Mouse (Mus musculus): Measurements from ENCODE around the gene Anapc7. TPM values are rescaled to one million over a fixed set of nuclear protein-coding genes. Genes with fewer than 3 reads are reported as not detected.

The Anapc7 gene
- polyA plus RNA-seq, 1 experiment from 2014 or later: 39.4 TPM

DNA sequence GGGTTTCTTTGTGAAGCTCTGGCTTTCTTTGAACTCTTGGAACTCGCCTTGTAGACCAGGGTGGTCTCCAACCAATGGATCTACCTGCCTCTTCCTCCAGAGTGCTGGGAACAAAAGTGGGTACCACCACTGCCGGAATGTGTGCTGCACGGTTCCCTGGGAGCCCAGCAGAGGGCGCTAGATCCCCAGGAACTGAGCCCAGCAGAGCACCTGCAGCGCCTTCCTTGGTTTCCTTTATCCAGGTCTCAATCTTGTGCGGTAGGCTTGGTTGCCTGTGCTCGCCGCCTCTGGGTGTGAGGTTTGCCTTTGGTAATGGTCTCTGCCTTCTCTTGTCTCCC is 20.2 kb upstream of the Anapc7 start:
- H3K9ac ChIP-seq (ENCODE audit: low read length): no peak overlapping the region
- H3K9me3 ChIP-seq (replicated peaks; ENCODE audit: control insufficient read depth, low read length): no peaks in the 10 kb centered on the region
- H3K4me3 ChIP-seq (ENCODE audit: low read length): no peak overlapping the region
- H3K36me3 ChIP-seq (ENCODE audit: control insufficient read depth, insufficient read depth): peaks cover 41% of the 10 kb centered on the region
- WGBS: 30% methylated on average over 8 of the region's 8 CpGs
- H3K4me1 ChIP-seq (ENCODE audit: control insufficient read depth, insufficient read depth, low read length): peaks cover 35% of the 10 kb centered on the region
- H3K27ac ChIP-seq (ENCODE audit: low read length): no peak overlapping the region
- H3K4me2 ChIP-seq (ENCODE audit: low read depth, low read length): no peak overlapping the region
- ATAC-seq (replicated peaks; ENCODE audit: extremely low read depth, insufficient read depth, low FRiP score): no peak
- no peaks in the 10 kb centered on the region for H3K27me3 ChIP-seq (ENCODE audit: control insufficient read depth, insufficient read depth, low read length)

- Histone ChIP-seq H3K27me3 (ENCODE audit: control insufficient read depth, insufficient read depth, low read length) (no peaks in the 10 kb centered on the region), H3K4me1 (ENCODE audit: control insufficient read depth, insufficient read depth, low read length) (peaks cover 35% of the 10 kb centered on the region), H3K9me3 (replicated peaks; ENCODE audit: control insufficient read depth, low read length) (no peaks in the 10 kb centered on the region), H3K4me2 (ENCODE audit: low read depth, low read length) (no peak overlapping the region), H3K9ac (ENCODE audit: low read length) (peak overlapping the region; percentile 40; the same call in 1 of the 2 replicates), H3K27ac (ENCODE audit: low read length) (peak overlapping the region; percentile 77), H3K4me3 (ENCODE audit: low read length) (no peak overlapping the region), H3K36me3 (ENCODE audit: control insufficient read depth, insufficient read depth) (peaks cover 46% of the 10 kb centered on the region)
- 86% methylated on average over 13 of the region's 13 CpGs for WGBS
- ATAC-seq (replicated peaks; ENCODE audit: extremely low read depth, insufficient read depth, low FRiP score): no peak
Observed at GRCm38 (mm10) chr5:122402160-122402559, 19.3 kb upstream of the Anapc7 start.

DNA sequence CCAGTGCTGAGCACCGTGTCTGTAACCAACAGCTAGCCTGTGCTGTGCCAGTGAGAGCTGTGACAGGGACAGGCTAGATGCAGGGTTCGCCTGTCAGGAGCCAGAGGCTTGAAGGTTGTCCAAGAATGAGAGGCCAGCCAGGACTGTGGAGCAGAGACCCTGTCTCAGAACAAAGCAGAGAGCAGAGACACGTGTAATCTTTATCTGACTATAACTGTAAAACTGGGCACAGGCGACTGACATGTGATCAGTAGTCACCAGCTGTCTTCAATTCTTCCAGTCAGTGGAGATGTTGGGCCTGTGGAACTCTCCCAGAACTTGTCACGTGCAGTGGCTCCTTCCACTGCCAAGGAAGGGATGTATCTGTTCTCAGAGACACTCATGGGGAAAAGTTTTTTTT is 18.7 kb upstream of the Anapc7 start:
- H3K9me3 ChIP-seq (replicated peaks; ENCODE audit: control insufficient read depth, low read length): no peaks in the 10 kb centered on the region
- no peak overlapping the region for H3K4me2 ChIP-seq (ENCODE audit: low read depth, low read length)
- peaks cover 45% of the 10 kb centered on the region for H3K36me3 ChIP-seq (ENCODE audit: control insufficient read depth, insufficient read depth)
- H3K4me1 ChIP-seq (ENCODE audit: control insufficient read depth, insufficient read depth, low read length): peaks cover 35% of the 10 kb centered on the region
- 45% methylated on average over 5 of the region's 5 CpGs for WGBS
- H3K27me3 ChIP-seq (ENCODE audit: control insufficient read depth, insufficient read depth, low read length): no peaks in the 10 kb centered on the region
- no peak overlapping the region for H3K4me3 ChIP-seq (ENCODE audit: low read length)
- H3K27ac ChIP-seq (ENCODE audit: low read length): peak overlapping the region; percentile 77
- H3K9ac ChIP-seq (ENCODE audit: low read length): peak overlapping the region; percentile 40; the same call in 1 of the 2 replicates
- peak; percentile 85 for ATAC-seq (replicated peaks; ENCODE audit: extremely low read depth, insufficient read depth, low FRiP score)

DNA sequence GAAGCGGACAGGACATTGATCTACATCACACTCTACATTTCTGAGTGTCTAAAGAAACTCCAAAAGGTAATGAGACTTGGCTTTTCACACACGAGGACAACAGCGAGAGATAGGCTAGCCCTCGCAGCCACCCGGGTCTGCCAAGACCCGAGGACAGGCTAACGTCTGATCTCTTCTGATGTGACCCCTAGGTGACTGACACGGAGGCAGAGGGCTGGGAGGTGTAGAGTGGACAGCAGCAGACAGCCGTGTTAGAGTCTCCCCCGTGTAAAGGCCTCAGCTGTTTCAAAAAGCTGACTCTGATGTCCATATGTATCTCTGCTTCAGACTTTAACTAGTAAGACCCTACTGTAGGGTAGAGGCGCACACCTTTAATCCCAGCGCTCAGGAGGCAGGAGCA is 18.1 kb upstream of the Anapc7 start:
- H3K9me3 ChIP-seq (replicated peaks; ENCODE audit: control insufficient read depth, low read length): no peaks in the 10 kb centered on the region
- no peak overlapping the region for H3K4me2 ChIP-seq (ENCODE audit: low read depth, low read length)
- H3K4me3 ChIP-seq (ENCODE audit: low read length): no peak overlapping the region
- ATAC-seq (replicated peaks; ENCODE audit: extremely low read depth, insufficient read depth, low FRiP score): no peak
- no peak overlapping the region for H3K9ac ChIP-seq (ENCODE audit: low read length)
- H3K4me1 ChIP-seq (ENCODE audit: control insufficient read depth, insufficient read depth, low read length): peaks cover 33% of the 10 kb centered on the region
- H3K27me3 ChIP-seq (ENCODE audit: control insufficient read depth, insufficient read depth, low read length): no peaks in the 10 kb centered on the region
- peaks cover 45% of the 10 kb centered on the region for H3K36me3 ChIP-seq (ENCODE audit: control insufficient read depth, insufficient read depth)
- peak overlapping the region; percentile 77 for H3K27ac ChIP-seq (ENCODE audit: low read length)
- 85% methylated on average over 12 of the region's 12 CpGs for WGBS

- Histone ChIP-seq H3K4me3 (ENCODE audit: low read length) (no peak overlapping the region), H3K36me3 (ENCODE audit: control insufficient read depth, insufficient read depth) (peaks cover 54% of the 10 kb centered on the region), H3K4me1 (ENCODE audit: control insufficient read depth, insufficient read depth, low read length) (peaks cover 19% of the 10 kb centered on the region), H3K9me3 (replicated peaks; ENCODE audit: control insufficient read depth, low read length) (no peaks in the 10 kb centered on the region), H3K27ac (ENCODE audit: low read length) (no peak overlapping the region), H3K4me2 (ENCODE audit: low read depth, low read length) (no peak overlapping the region), H3K27me3 (ENCODE audit: control insufficient read depth, insufficient read depth, low read length) (no peaks in the 10 kb centered on the region), H3K9ac (ENCODE audit: low read length) (no peak overlapping the region)
- ATAC-seq (replicated peaks; ENCODE audit: extremely low read depth, insufficient read depth, low FRiP score): no peak
- WGBS: 93% methylated on average over 10 of the region's 10 CpGs
Observed at GRCm38 (mm10) chr5:122405537-122405936, 16.0 kb upstream of the Anapc7 start.

DNA sequence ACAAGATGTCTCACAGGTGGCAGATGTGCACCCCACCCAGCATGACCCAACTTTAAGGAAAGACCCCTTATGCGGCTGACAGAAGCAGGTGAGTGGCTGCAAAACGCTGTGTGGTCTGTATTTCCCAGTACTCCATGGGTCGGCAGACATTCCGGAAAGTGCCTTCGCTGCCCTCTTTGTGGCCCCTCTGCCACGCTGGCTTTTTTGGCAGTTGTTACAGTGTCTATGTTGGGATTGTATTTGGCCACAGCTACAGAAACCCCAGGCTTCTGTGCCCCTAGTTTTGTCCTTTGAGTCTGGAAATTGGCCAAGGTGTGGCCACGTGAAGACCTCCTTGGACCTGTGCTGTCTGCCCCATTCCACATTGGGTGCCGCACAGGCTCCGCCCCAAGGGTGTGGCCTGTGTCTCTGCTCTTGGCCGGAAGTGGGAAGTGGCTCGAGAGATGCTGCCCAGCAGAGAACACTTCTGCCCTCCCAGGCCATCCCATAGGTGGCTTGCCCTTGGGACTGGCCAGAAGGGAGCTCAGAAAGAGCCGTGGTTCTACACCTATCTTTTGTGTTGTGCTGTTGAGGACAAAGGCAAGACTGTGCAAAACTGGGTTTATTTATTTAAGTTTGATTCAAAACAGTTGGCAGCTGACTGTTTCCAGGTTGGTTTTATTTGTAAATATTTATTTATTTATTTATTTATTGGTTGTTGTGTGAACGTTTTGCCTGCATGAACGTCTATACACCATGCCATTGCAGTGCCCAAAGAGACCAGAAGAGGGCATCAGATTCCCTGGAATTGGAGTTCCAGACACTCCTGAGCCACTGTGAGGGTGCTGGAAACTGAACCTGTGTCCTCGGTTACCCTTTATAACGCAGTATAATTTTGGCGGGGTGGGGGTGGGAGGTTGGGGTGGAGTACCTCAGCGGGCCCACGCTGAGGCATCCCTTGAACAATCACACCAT is 11.5 kb upstream of the Anapc7 start:
- H3K4me2 ChIP-seq (ENCODE audit: low read depth, low read length): no peak overlapping the region
- no peak overlapping the region for H3K9ac ChIP-seq (ENCODE audit: low read length)
- 83% methylated on average over 19 of the region's 19 CpGs for WGBS
- no peak overlapping the region for H3K4me3 ChIP-seq (ENCODE audit: low read length)
- ATAC-seq (replicated peaks; ENCODE audit: extremely low read depth, insufficient read depth, low FRiP score): no peak
- no peak overlapping the region for H3K27ac ChIP-seq (ENCODE audit: low read length)
- H3K36me3 ChIP-seq (ENCODE audit: control insufficient read depth, insufficient read depth): peaks cover 34% of the 10 kb centered on the region
- H3K4me1 ChIP-seq (ENCODE audit: control insufficient read depth, insufficient read depth, low read length): no peaks in the 10 kb centered on the region
- H3K9me3 ChIP-seq (replicated peaks; ENCODE audit: control insufficient read depth, low read length): no peaks in the 10 kb centered on the region
- no peaks in the 10 kb centered on the region for H3K27me3 ChIP-seq (ENCODE audit: control insufficient read depth, insufficient read depth, low read length)

GRCm38 (mm10) chr5:122411892-122412291 is 9.6 kb upstream of the Anapc7 start:
- no peaks in the 10 kb centered on the region for H3K27me3 ChIP-seq (ENCODE audit: control insufficient read depth, insufficient read depth, low read length)
- WGBS: 72% methylated on average over 5 of the region's 5 CpGs
- H3K4me3 ChIP-seq (ENCODE audit: low read length): no peak overlapping the region
- no peak overlapping the region for H3K4me2 ChIP-seq (ENCODE audit: low read depth, low read length)
- H3K36me3 ChIP-seq (ENCODE audit: control insufficient read depth, insufficient read depth): peaks cover 15% of the 10 kb centered on the region
- H3K9me3 ChIP-seq (replicated peaks; ENCODE audit: control insufficient read depth, low read length): no peaks in the 10 kb centered on the region
- H3K27ac ChIP-seq (ENCODE audit: low read length): no peak overlapping the region
- no peak for ATAC-seq (replicated peaks; ENCODE audit: extremely low read depth, insufficient read depth, low FRiP score)
- H3K4me1 ChIP-seq (ENCODE audit: control insufficient read depth, insufficient read depth, low read length): no peaks in the 10 kb centered on the region
- no peak overlapping the region for H3K9ac ChIP-seq (ENCODE audit: low read length)

- Histone ChIP-seq H3K36me3 (ENCODE audit: control insufficient read depth, insufficient read depth) (0 out of 2 replicates have a peak, but pooled peaks cover 9% of the 10 kb centered on the region), H3K4me1 (ENCODE audit: control insufficient read depth, insufficient read depth, low read length) (no peaks in the 10 kb centered on the region), H3K4me3 (ENCODE audit: low read length) (no peak overlapping the region), H3K4me2 (ENCODE audit: low read depth, low read length) (no peak overlapping the region), H3K27me3 (ENCODE audit: control insufficient read depth, insufficient read depth, low read length) (no peaks in the 10 kb centered on the region), H3K9ac (ENCODE audit: low read length) (no peak overlapping the region), H3K9me3 (replicated peaks; ENCODE audit: control insufficient read depth, low read length) (no peaks in the 10 kb centered on the region), H3K27ac (ENCODE audit: low read length) (no peak overlapping the region)
- WGBS: 57% methylated on average over 6 of the region's 6 CpGs
- no peak for ATAC-seq (replicated peaks; ENCODE audit: extremely low read depth, insufficient read depth, low FRiP score)
Observed at GRCm38 (mm10) chr5:122412826-122413225, 8.7 kb upstream of the Anapc7 start.

DNA sequence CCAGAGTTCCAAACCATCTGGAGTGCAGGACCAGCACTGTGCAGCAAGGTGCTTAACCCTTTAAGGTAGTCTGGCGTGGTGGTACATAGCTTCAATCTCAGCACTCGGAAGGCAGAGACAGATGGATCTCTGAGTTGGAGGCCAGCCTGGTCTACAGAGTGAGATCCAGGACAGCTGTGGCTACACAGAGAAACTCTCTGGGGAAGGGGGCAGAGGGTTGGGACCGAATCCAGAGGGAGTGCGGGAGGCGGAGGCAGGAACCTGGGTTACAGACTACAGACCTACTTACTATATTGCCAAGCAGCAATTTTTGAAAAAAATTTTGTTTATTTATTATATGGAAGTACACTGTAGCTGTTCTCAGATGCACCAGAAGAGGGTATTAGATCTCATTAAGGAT is 7.1 kb upstream of the Anapc7 start:
- H3K9me3 ChIP-seq (replicated peaks; ENCODE audit: control insufficient read depth, low read length): no peaks in the 10 kb centered on the region
- no peak overlapping the region for H3K27ac ChIP-seq (ENCODE audit: low read length)
- no peaks in the 10 kb centered on the region for H3K27me3 ChIP-seq (ENCODE audit: control insufficient read depth, insufficient read depth, low read length)
- no peaks in the 10 kb centered on the region for H3K4me1 ChIP-seq (ENCODE audit: control insufficient read depth, insufficient read depth, low read length)
- no peak overlapping the region for H3K9ac ChIP-seq (ENCODE audit: low read length)
- H3K4me2 ChIP-seq (ENCODE audit: low read depth, low read length): no peak overlapping the region
- 0 out of 2 replicates have a peak, but pooled peaks cover 9% of the 10 kb centered on the region for H3K36me3 ChIP-seq (ENCODE audit: control insufficient read depth, insufficient read depth)
- WGBS: 89% methylated on average over 5 of the region's 5 CpGs
- no peak overlapping the region for H3K4me3 ChIP-seq (ENCODE audit: low read length)
- no peak for ATAC-seq (replicated peaks; ENCODE audit: extremely low read depth, insufficient read depth, low FRiP score)

Measured in heart, embryonic 16.5 days (tissue).